In the genomic region with DNA sequence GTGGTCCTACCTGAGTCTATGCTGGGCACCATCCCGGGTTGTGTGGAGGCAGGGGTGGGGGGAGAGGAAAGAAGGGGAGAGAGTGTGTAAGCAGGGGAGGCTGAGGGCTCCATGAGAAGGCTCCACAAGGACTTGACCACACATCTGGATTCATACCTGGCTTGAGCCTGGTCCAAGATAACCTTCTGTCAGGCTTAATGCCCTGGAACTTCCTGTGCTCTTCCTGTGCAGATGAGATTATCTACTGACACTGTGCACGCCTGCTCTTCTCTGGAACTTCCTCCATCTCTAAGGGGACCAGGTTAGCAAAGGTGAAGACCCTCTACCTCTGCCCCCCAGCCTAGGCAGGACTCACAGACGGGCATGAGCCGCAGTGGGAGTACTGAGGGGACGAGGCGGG, we compare ENCODE assay signal across 23 mouse cellular contexts. TPM values are rescaled to one million over a fixed set of nuclear protein-coding genes. Genes with fewer than 3 reads are reported as not detected.
DNase-seq lines count a peak whose midpoint lies in the region; TF ChIP-seq lines count a peak whose summit lies in the region.
"Had no signal": no experiment of that assay in that cellular context is flagged by ENCODE, and none has a peak within 500 bp of the region (broad histone marks: within the 10 kb centered on the region; RNA-seq: fewer than 3 reads in every experiment).

No protein-coding gene starts in this region.

- H3K27ac ChIP-seq in cerebellum, adult 2 months (ENCODE audit: insufficient read depth, low read length), result no peak overlapping the region
- H3K27ac ChIP-seq in layer of hippocampus, adult 2 months, result peak overlapping the region; percentile 95; the same call in 1 of the 2 replicates
- H3K27ac ChIP-seq in MEL (ENCODE audit: control insufficient read depth, low read depth, low read length), result no peak overlapping the region
- H3K27ac ChIP-seq: embryonic facial prominence, embryonic 10.5 days; embryonic facial prominence, embryonic 13.5 days; forebrain, embryonic 12.5 days; forebrain, embryonic 15.5 days; hindbrain, embryonic 14.5 days; hindbrain, postnatal 0 days had no signal

- H3K79me2 ChIP-seq in MEL (ENCODE audit: control insufficient read depth, insufficient read depth, low read length, poor library complexity), result peaks cover 8% of the 10 kb centered on the region

- WGBS in cerebellum, adult 2 months, result 89% methylated on average over 6 of the region's 6 CpGs

- TF ChIP-seq POLR2A in cerebellum, adult 2 months (IDR thresholded peaks at IDR 0.05; ENCODE audit: borderline replicate concordance, insufficient read depth, low read length), result no peak
- no peak for TF ChIP-seq POLR2A in MEL (IDR thresholded peaks at IDR 0.05; ENCODE audit: control insufficient read depth in 1 of 2, insufficient read depth in 1 of 2, low read depth in 1 of 2, low read length in 2 of 2, poor library complexity in 1 of 2)

- TF ChIP-seq RAD21 in MEL (IDR thresholded peaks at IDR 0.05; ENCODE audit: low read depth, low read length), result no peak

- TF ChIP-seq CTCF in cerebellum, adult 2 months (IDR thresholded peaks at IDR 0.05; ENCODE audit: borderline replicate concordance, insufficient read depth, low read depth, low read length), result no peak
- no peak for TF ChIP-seq CTCF in layer of hippocampus, adult 2 months (conservative IDR thresholded peaks at IDR 0.05)
- no peak for TF ChIP-seq CTCF in MEL (IDR thresholded peaks at IDR 0.05 in 2 of 3, conservative IDR thresholded peaks at IDR 0.05 in 1 of 3; ENCODE audit: control insufficient read depth in 1 of 3, insufficient read depth in 1 of 3, low read depth in 2 of 3, low read length in 3 of 3, poor library complexity in 1 of 3, severe bottlenecking in 1 of 3)

- peaks cover 30% of the 10 kb centered on the region for H3K4me1 ChIP-seq in cerebellum, adult 2 months (ENCODE audit: control insufficient read depth, insufficient read depth, low read length)
- H3K4me1 ChIP-seq in MEL (ENCODE audit: control insufficient read depth in 1 of 2, insufficient read depth in 2 of 2, low read length in 2 of 2), result peaks cover 3 to 11% of the 10 kb centered on the region in 2 experiments; a peak in 2 of 4 replicates

- peaks cover 0 to 4% of the 10 kb centered on the region in 2 experiments; a peak in 1 of 4 replicates for H3K36me3 ChIP-seq in MEL (ENCODE audit: control insufficient read depth in 1 of 2, insufficient read depth in 2 of 2, low read length in 2 of 2)
- H3K36me3 ChIP-seq: forebrain, embryonic 15.5 days had no signal

- H3K9ac ChIP-seq in MEL (ENCODE audit: control insufficient read depth, low read depth, low read length, poor library complexity, severe bottlenecking), result no peak overlapping the region
- H3K9ac ChIP-seq: forebrain, embryonic 12.5 days; forebrain, embryonic 15.5 days; hindbrain, embryonic 14.5 days had no signal

- H3K4me3 ChIP-seq in cerebellum, adult 2 months (replicated peaks; ENCODE audit: insufficient read depth, low read depth, low read length), result no peak overlapping the region
- no peak overlapping the region for H3K4me3 ChIP-seq in layer of hippocampus, adult 2 months
- no peak overlapping the region for H3K4me3 ChIP-seq in MEL (ENCODE audit: control insufficient read depth in 1 of 2, insufficient read depth in 1 of 2, low read depth in 2 of 2, low read length in 2 of 2)
- H3K4me3 ChIP-seq: embryonic facial prominence, embryonic 13.5 days; erythroblast, embryonic 14.5 days; forebrain, embryonic 12.5 days; forebrain, embryonic 15.5 days had no signal

- no peaks in the 10 kb centered on the region for H3K27me3 ChIP-seq in cerebellum, adult 2 months (ENCODE audit: control insufficient read depth, insufficient read depth, low read length)
- H3K27me3 ChIP-seq in MEL (ENCODE audit: control insufficient read depth in 1 of 2, insufficient read depth in 2 of 2, low read length in 2 of 2), result no peaks in the 10 kb centered on the region
- H3K27me3 ChIP-seq: embryonic facial prominence, embryonic 13.5 days; forebrain, embryonic 15.5 days; Patski had no signal

- TF ChIP-seq EP300 in MEL (IDR thresholded peaks at IDR 0.05; ENCODE audit: low read depth in 1 of 2, low read length in 2 of 2), result peak; percentile 52 to 64; a peak in 3 of 4 replicates

- DNase-seq in cerebellum, adult 11-12 months, result peak; percentile 20
- no peak for DNase-seq in cerebellum, adult 11 months
- DNase-seq in cerebellum, adult 9-11 months, result peak; percentile 27
- no peak for DNase-seq in cerebellum, adult 2 months
- DNase-seq in layer of hippocampus, adult 2 months (ENCODE audit: low spot score in 2 of 2), result no peak
- DNase-seq in layer of hippocampus, adult 11-12 months (ENCODE audit: low spot score), result no peak
- DNase-seq in MEL (ENCODE audit: low read depth, low spot score), result peak; percentile 32
- DNase-seq: adrenal gland, postnatal 10 days; adrenal gland, postnatal 36 days; cerebellum, postnatal 36 days; embryo, embryonic 11 days; gastrocnemius, postnatal 25 days; heart, adult 18-20 months; heart, postnatal 14 days; heart, postnatal 4 days had no signal

- H3K9me3 ChIP-seq in MEL (replicated peaks; ENCODE audit: insufficient read depth, low read length), result no peaks in the 10 kb centered on the region
- H3K9me3 ChIP-seq: embryonic facial prominence, embryonic 10.5 days; embryonic facial prominence, embryonic 13.5 days; forebrain, embryonic 12.5 days; forebrain, embryonic 15.5 days had no signal

TF ChIP-seq in MEL, 35 proteins besides CTCF, POLR2A, EP300 and RAD21:
- TF ChIP-seq ZNF384 (IDR thresholded peaks at IDR 0.05; ENCODE audit: low read depth, low read length) (no peak), UBTF (IDR thresholded peaks at IDR 0.05; ENCODE audit: borderline replicate concordance, insufficient read depth, low read depth, low read length) (no peak), SMC3 (IDR thresholded peaks at IDR 0.05; ENCODE audit: low read depth, low read length) (no peak), TCF12 (IDR thresholded peaks at IDR 0.05; ENCODE audit: low read depth, low read length) (peak; percentile 50; the same call in 1 of the 2 replicates), GATA1 (IDR thresholded peaks at IDR 0.05; ENCODE audit: low read depth, low read length) (peak; percentile 53), NRF1 (IDR thresholded peaks at IDR 0.05; ENCODE audit: insufficient read depth, low read depth, low read length, poor library complexity, severe bottlenecking) (no peak), TAL1 (IDR thresholded peaks at IDR 0.05; ENCODE audit: low read length) (peak; percentile 75), POLR2AphosphoS5 (IDR thresholded peaks at IDR 0.05; ENCODE audit: borderline replicate concordance, low read depth, low read length) (no peak)

RNA-seq across cellular contexts. Expression of a gene that starts 3.2 kb away (rescaled TPM):
- polyA plus RNA-seq in cerebellum, adult 2 months (2012; rRNA removed), result 118 and 126 TPM in 2 replicates
- total RNA-seq in layer of hippocampus, adult 2 months (2021), result 100 to 1,000 TPM; 285 to 294 TPM
- 10.5 and 14.5 TPM in 2 replicates for total RNA-seq in MEL (2012; rRNA removed)
- 10 to 100 TPM in 1 of 2 experiments, not detected in 1; 17.6 TPM for polyA plus RNA-seq in MEL (2012; ENCODE audit: insufficient read depth in 1 of 2, insufficient read length in 2 of 2, low read depth in 1 of 2, low replicate concordance in 2 of 2, missing spikeins in 1 of 2)
- polyA plus RNA-seq: erythroblast, embryonic 14.5 days had no signal

Comparison
In these comparisons a context has a peak if more than half of its experiments do, and no peak if none do; other contexts are left out.
1. DNase-seq: peak in cerebellum, adult 11-12 months (single experiment), cerebellum, adult 9-11 months (single experiment) and MEL (single experiment); none in cerebellum, adult 11 months (single experiment), cerebellum, adult 2 months (0 of 2), layer of hippocampus, adult 2 months (0 of 2) and layer of hippocampus, adult 11-12 months (single experiment).
2. RNA of a gene that starts 3.2 kb away (total RNA-seq): 285 to 294 TPM in layer of hippocampus, adult 2 months; 10.5 to 14.5 TPM in MEL; every median in the first group is over 10 times any median in the second.